Mouse (Mus musculus) forebrain, embryonic 16.5 days (tissue): Measurements from ENCODE around the gene Fbxo2. TPM values are rescaled to one million over a fixed set of nuclear protein-coding genes. Genes with fewer than 3 reads are reported as not detected.

Experiments
- ATAC-seq: fragments of 200-750 bp; cut with Nextera tagmentation; 2 replicates; pipeline ENCODE4 v1.8.0; 2017; ENCODE audit warnings: mild to moderate bottlenecking, moderate library complexity
- H3K27ac ChIP-seq: fragments of 300-500 bp; sonication (generic); 2 replicates; pipeline ENCODE4 v1.5.1; 2014; ENCODE audit warnings: low read length, control low read depth
- H3K27me3 ChIP-seq: fragments of 300-500 bp; sonication (generic); replicated peaks from 2 replicates; pipeline ENCODE4 v1.6.1; 2014; ENCODE audit warnings: low read length; ENCODE audit not compliant: control insufficient read depth, insufficient read depth
- H3K36me3 ChIP-seq: fragments of 300-500 bp; sonication (generic); 2 replicates; pipeline ENCODE4 v1.6.1; 2014; ENCODE audit not compliant: control insufficient read depth, insufficient read depth
- H3K4me1 ChIP-seq: fragments of 300-500 bp; sonication (generic); replicated peaks from 2 replicates; pipeline ENCODE4 v1.6.1; 2014; ENCODE audit warnings: low read length; ENCODE audit not compliant: control insufficient read depth, insufficient read depth
- H3K4me2 ChIP-seq: fragments of 300-500 bp; sonication (generic); 2 replicates; pipeline ENCODE4 v1.6.1; 2014; ENCODE audit warnings: mild to moderate bottlenecking, low read length, control low read depth
- H3K4me3 ChIP-seq: fragments of 300-500 bp; sonication (generic); replicated peaks from 2 replicates; pipeline ENCODE4 v1.5.1; 2014; ENCODE audit warnings: mild to moderate bottlenecking, low read length, control low read depth
- H3K9ac ChIP-seq: fragments of 300-500 bp; sonication (generic); replicated peaks from 2 replicates; pipeline ENCODE4 v1.6.1; 2014; ENCODE audit warnings: low read depth, low read length, control low read depth
- H3K9me3 ChIP-seq: fragments of 300-500 bp; sonication (generic); 2 replicates; pipeline ENCODE4 v1.6.1; 2016; ENCODE audit warnings: low read length; ENCODE audit not compliant: control insufficient read depth
- WGBS: fragments of 180-500 bp; shearing (Covaris S2); extraction: QIAGEN DNeasy Blood & Tissue Kit; methylation state at CpG from one replicate; pipeline ENCODE4 v1.1.7; 2014; 5-methylcytosine and 5-hydroxymethylcytosine counted together
- polyA plus RNA-seq: library from polyadenylated mRNA; unstranded; fragments of >200 nt; fragmentation: Nextera tagmentation; extraction: Ambion mirVana; gene quantifications from 2 replicates; pipeline ENCODE4 v1.2.1, GENCODE M21; 2015

Gene Fbxo2
- polyA plus RNA-seq, 1 experiment from 2014 or later = 4.7 TPM

DNA sequence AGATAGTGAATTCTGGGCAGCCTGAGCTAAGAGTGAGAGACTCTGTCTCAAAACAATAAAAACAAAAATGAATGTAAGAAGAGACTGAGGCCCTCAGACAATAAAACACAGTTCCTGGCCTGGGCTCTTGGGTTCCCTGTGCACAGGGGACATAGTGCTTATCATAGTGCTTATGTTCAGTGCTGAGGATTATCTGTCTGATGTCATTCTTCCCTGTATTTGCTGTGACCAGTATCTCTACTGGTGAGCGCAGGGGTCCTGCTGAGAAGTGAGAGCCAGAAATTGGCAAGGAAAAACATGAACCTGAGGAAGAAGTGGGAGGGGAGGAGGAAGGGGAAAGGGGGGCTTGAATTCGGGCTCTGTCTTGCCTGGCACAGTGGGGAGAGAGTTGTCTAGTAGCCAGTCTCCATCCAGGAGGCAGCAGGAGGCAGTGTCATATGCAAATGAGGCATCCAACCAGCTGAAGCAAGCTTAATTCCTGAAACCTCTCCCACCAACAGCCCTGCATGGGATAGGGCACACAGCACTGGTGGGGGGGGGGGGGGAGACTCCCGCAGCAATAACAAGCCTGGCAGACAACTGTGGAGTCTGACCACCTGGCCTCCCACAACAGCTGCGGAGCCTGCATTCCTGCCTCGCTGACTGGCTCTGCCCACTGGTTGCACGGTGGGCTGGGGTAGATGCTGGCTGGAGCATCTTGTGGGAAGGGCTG lies 38.3 kb upstream of the Fbxo2 start:
- peaks cover 51% of the 10 kb centered on the region for H3K4me1 ChIP-seq
- H3K36me3 ChIP-seq = no peaks in the 10 kb centered on the region
- no peak overlapping the region for H3K4me3 ChIP-seq
- WGBS = 2% methylated on average over 6 of the region's 6 CpGs
- H3K4me2 ChIP-seq = no peak overlapping the region
- H3K27me3 ChIP-seq = no peaks in the 10 kb centered on the region
- H3K9ac ChIP-seq = no peak overlapping the region
- H3K9me3 ChIP-seq = no peaks in the 10 kb centered on the region
- peak; percentile 80 for ATAC-seq
- H3K27ac ChIP-seq = peak overlapping the region; percentile 85

DNA sequence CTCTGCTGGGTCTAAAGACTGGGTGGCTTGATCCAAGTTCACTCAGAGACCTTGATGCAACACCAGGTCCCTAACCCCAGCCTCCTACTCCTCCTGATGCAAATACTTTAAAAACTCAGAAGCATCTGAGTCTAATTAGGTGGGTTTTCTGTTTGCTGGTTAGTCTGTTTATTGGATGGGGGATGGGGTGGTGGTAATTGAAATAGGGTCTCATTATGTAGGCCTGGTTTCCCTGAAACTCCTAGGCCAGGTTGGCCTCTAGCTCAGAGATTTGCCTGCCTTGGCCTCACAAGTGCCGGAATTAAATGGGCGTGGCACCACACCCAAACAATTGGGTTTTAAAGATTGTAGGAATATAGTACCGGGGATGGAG lies 37.7 kb upstream of the Fbxo2 start:
- Histone ChIP-seq H3K4me2 (no peak overlapping the region), H3K27me3 (no peaks in the 10 kb centered on the region), H3K9me3 (no peaks in the 10 kb centered on the region), H3K4me3 (no peak overlapping the region), H3K9ac (no peak overlapping the region), H3K36me3 (no peaks in the 10 kb centered on the region), H3K4me1 (peaks cover 52% of the 10 kb centered on the region), H3K27ac (peak overlapping the region; percentile 85)
- ATAC-seq = no peak
- 45% methylated on average over 3 of the region's 3 CpGs for WGBS

GRCm38 (mm10) chr4:148128241-148128640 lies 32.2 kb upstream of the Fbxo2 start:
- Histone ChIP-seq H3K4me1 (peaks cover 54% of the 10 kb centered on the region), H3K36me3 (no peaks in the 10 kb centered on the region), H3K27me3 (no peaks in the 10 kb centered on the region), H3K4me2 (peak overlapping the region; percentile 97), H3K27ac (0 out of 2 replicates have a peak overlapping the region, but pooled peaks have one; percentile 97), H3K9me3 (no peaks in the 10 kb centered on the region), H3K9ac (peak overlapping the region; percentile 100; the same call in 1 of the 2 replicates), H3K4me3 (peak overlapping the region; percentile 87)
- no peak for ATAC-seq
- WGBS = 44% methylated on average over 1 of the region's 1 CpGs

DNA sequence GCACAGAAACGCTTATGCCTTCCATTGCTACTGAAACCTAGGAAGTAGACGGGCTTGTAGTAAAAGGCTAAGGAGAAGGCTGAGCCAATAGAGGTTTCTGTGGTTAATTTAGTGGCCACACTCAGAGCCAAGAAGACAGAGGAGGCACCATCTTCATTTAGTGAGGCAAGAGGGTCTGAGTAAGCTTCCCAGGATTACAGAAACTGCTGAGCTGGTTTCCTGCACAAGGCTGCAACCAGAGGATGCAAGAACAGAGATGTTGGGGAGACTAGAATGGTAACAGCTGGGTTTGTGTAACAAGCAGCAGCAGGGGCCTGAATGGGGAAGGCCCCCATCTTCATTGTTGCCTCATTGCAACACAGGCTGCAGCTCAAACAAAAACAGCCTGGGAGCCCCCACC lies 31.7 kb upstream of the Fbxo2 start:
- H3K27me3 ChIP-seq = no peaks in the 10 kb centered on the region
- no peak for ATAC-seq
- no peaks in the 10 kb centered on the region for H3K9me3 ChIP-seq
- H3K27ac ChIP-seq = peak overlapping the region; percentile 97; the same call in 1 of the 2 replicates
- H3K4me3 ChIP-seq = peak overlapping the region; percentile 87
- H3K9ac ChIP-seq = peak overlapping the region; percentile 100
- no peaks in the 10 kb centered on the region for H3K36me3 ChIP-seq
- WGBS = 62% methylated on average over 2 of the region's 2 CpGs
- H3K4me1 ChIP-seq = peaks cover 50% of the 10 kb centered on the region
- H3K4me2 ChIP-seq = peak overlapping the region; percentile 97

- no peak for ATAC-seq
- Histone ChIP-seq H3K4me3 (peak within 1 kb of the TSS; percentile 87), H3K27me3 (no peaks in the 10 kb centered on the region), H3K27ac (peak within 1 kb of the TSS; percentile 97), H3K9me3 (no peaks in the 10 kb centered on the region), H3K9ac (peak within 1 kb of the TSS; percentile 100), H3K36me3 (no peaks in the 10 kb centered on the region), H3K4me2 (peak within 1 kb of the TSS; percentile 97), H3K4me1 (peaks cover 43% of the 10 kb centered on the region)
- WGBS = 1% methylated on average over 18 of the region's 18 CpGs
Measured at GRCm38 (mm10) chr4:148130133-148130532, 30.3 kb upstream of the Fbxo2 start, which contains the start of gene Mad2l2. Gene Mad2l2, plus strand, starts transcription at chr4:148130384.

DNA sequence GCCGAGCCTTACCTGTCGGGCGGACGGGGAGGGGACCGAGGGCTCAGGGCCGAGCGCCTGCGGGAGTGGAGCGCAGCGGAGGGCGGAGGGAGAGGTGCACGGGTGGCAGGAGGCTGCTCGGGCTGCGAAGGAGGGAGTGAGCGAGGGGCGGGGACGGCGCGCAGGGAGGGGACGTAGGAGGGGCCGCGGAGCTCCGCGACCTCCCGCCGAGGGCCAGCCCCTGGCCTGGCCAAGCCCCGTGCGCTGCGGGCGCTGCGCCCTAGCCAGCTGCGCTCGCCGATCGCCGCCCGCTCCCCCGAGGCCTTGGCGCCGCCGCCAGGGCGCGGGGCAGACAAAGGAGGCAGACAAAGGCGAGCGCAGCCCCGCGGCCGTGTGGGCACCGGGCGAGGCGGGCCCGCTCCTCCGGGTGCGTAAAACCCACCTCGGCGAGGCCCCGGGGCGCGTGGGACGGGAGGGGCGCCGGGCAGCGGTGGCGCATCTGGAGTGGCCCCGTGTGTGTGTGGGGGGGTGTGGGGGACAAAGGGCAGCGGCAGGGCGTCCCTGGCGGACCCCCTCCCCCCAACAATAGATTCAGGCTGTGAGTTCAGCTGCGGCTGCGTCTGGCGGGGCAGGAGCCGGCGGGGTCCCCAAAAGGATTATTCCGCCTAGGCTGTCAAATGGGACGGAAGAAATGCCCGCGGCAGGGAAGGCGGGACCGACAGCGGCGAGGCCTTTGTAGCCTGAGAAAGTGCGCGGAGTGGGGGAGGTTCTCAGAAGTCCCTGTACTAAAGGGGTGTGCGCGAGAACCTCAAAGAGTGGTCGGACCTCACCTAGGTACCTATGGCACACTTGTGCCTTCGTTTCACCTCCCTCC lies 29.6 kb upstream of the Fbxo2 start, which contains the start of gene Draxin:
Gene Draxin (minus strand): TSS at position 138 of the 853 bp plus-strand sequence.
- under 1% methylated on average over 69 of the region's 87 CpGs for WGBS
- ATAC-seq = peak; percentile 85
- Histone ChIP-seq H3K4me2 (peak within 1 kb of the TSS; percentile 97), H3K9ac (peak within 1 kb of the TSS; percentile 100), H3K27ac (peak within 1 kb of the TSS; percentile 97), H3K27me3 (no peaks in the 10 kb centered on the region), H3K36me3 (no peaks in the 10 kb centered on the region), H3K4me3 (peak within 1 kb of the TSS; percentile 87), H3K4me1 (peaks cover 40% of the 10 kb centered on the region), H3K9me3 (no peaks in the 10 kb centered on the region)

DNA sequence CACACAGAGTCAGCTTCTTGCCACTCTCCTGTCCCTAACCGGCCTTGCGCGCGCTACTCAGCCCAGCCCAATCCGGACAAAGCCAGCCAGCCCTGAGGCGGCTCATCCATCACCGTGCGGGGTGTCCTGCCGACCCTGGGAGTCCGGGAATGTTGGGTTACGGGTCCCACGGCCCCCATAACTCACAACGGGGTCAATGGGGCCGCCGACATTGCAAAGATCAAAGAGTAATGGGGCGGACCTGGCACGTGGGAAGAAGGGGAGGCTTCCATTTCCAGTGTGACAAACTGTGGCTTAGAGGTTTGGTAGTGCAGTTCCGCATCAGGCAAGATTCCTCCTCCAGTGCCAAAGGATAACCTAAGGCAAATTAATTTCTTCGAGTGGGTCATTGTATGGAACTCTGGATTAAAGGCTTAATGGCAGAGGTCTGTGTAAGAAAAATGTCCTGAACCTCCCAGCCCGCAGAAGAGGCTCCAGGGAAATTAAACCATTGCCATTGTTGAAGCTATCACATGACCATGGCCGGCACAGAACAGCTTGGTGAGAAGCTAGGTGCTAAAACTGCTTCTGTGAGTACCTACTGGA lies 28.8 kb upstream of the Fbxo2 start:
- Histone ChIP-seq H3K4me2 (peak overlapping the region; percentile 97), H3K9ac (peak overlapping the region; percentile 100), H3K27me3 (no peaks in the 10 kb centered on the region), H3K9me3 (no peaks in the 10 kb centered on the region), H3K36me3 (no peaks in the 10 kb centered on the region), H3K4me3 (peak overlapping the region; percentile 87), H3K4me1 (peaks cover 36% of the 10 kb centered on the region), H3K27ac (peak overlapping the region; percentile 97)
- peak; percentile 31 for ATAC-seq
- WGBS = under 1% methylated on average over 21 of the region's 21 CpGs

GRCm38 (mm10) chr4:148134988-148135387 lies 25.4 kb upstream of the Fbxo2 start:
- H3K9me3 ChIP-seq = no peaks in the 10 kb centered on the region
- 88% methylated on average over 8 of the region's 8 CpGs for WGBS
- no peak for ATAC-seq
- H3K4me2 ChIP-seq = no peak overlapping the region
- H3K36me3 ChIP-seq = no peaks in the 10 kb centered on the region
- H3K4me1 ChIP-seq = peaks cover 20% of the 10 kb centered on the region
- no peak overlapping the region for H3K27ac ChIP-seq
- no peak overlapping the region for H3K4me3 ChIP-seq
- H3K27me3 ChIP-seq = no peaks in the 10 kb centered on the region
- H3K9ac ChIP-seq = no peak overlapping the region

- no peak overlapping the region for H3K4me2 ChIP-seq
- no peak for ATAC-seq
- WGBS = 55% methylated on average over 8 of the region's 8 CpGs
Measured at GRCm38 (mm10) chr4:148137503-148137902, 22.9 kb upstream of the Fbxo2 start.

More at GRCm38 (mm10) chr4:148137503-148137902, 22.9 kb upstream of the Fbxo2 start:
- H3K9ac ChIP-seq = no peak overlapping the region
- H3K36me3 ChIP-seq = no peaks in the 10 kb centered on the region
- H3K4me3 ChIP-seq = no peak overlapping the region
- peaks cover 17% of the 10 kb centered on the region for H3K4me1 ChIP-seq
- no peak overlapping the region for H3K27ac ChIP-seq
- H3K9me3 ChIP-seq = no peaks in the 10 kb centered on the region
- H3K27me3 ChIP-seq = no peaks in the 10 kb centered on the region
